Mouse (Mus musculus) MEL (cell line): ENCODE measurements around the gene Hist1h1b. TPM values are rescaled to one million over a fixed set of nuclear protein-coding genes. Genes with fewer than 3 reads are reported as not detected.
A peak's percentile ranks its signal among the peaks of the same experiment; 100 is the strongest.
"Not testable (repeated sequence)": the region's sequence is repeated elsewhere in the genome, so short reads cannot be mapped to it uniquely, and the experiment has no call there.

ENCODE experiments used
- DNase-seq: peaks from one replicate; pipeline ENCODE4 v3.0.0; 2011; ENCODE audit warnings: low read depth, low spot score
- H3K27ac ChIP-seq: 2 replicates; pipeline ENCODE4 v1.5.1; 2012; ENCODE audit warnings: low read depth, mild to moderate bottlenecking, control low read depth, low read length, moderate library complexity; ENCODE audit not compliant: control insufficient read depth
- H3K27me3 ChIP-seq, 2 experiments: fragments of 150-350 bp in 1 of 2; sonication (generic) in 1 of 2; 2 replicates each; pipeline ENCODE4 v1.6.1; 2012; ENCODE audit warnings: low read length in 2 of 2, mild to moderate bottlenecking in 2 of 2, improper control_type of control experiment in 1 of 2, moderate library complexity in 1 of 2; ENCODE audit not compliant: insufficient read depth in 2 of 2, control insufficient read depth in 1 of 2
- H3K36me3 ChIP-seq, 2 experiments: 2 replicates each; pipeline ENCODE4 v1.6.1; 2012 to 2014; ENCODE audit warnings: low read length in 2 of 2, improper control_type of control experiment in 1 of 2, inconsistent platforms in 1 of 2, mild to moderate bottlenecking in 1 of 2; ENCODE audit not compliant: insufficient read depth in 2 of 2, control insufficient read depth in 1 of 2
- H3K4me1 ChIP-seq, 2 experiments: fragments of 150-350 bp in 1 of 2; sonication (generic) in 1 of 2; 2 replicates each; pipeline ENCODE4 v1.6.1; 2012; ENCODE audit warnings: low read length in 2 of 2, improper control_type of control experiment in 1 of 2, mild to moderate bottlenecking in 1 of 2; ENCODE audit not compliant: insufficient read depth in 2 of 2, control insufficient read depth in 1 of 2
- H3K4me3 ChIP-seq, 2 experiments: fragments of 150-350 bp in 1 of 2; sonication (generic) in 1 of 2; 2 replicates each; pipeline ENCODE4 v1.5.1; 2012; ENCODE audit warnings: low read depth in 2 of 2, low read length in 2 of 2, mild to moderate bottlenecking in 2 of 2, moderate library complexity in 2 of 2, control low read depth in 1 of 2, improper control_type of control experiment in 1 of 2; ENCODE audit not compliant: control insufficient read depth in 1 of 2, insufficient read depth in 1 of 2
- H3K79me2 ChIP-seq: 2 replicates; pipeline ENCODE4 v1.6.1; 2012; ENCODE audit warnings: mild to moderate bottlenecking, low read length, moderate library complexity; ENCODE audit not compliant: control insufficient read depth, poor library complexity, insufficient read depth
- H3K9ac ChIP-seq: 2 replicates; pipeline ENCODE4 v1.6.1; 2012; ENCODE audit warnings: low read depth, mild to moderate bottlenecking, control low read depth, low read length, moderate library complexity; ENCODE audit not compliant: control insufficient read depth, poor library complexity, severe bottlenecking
- H3K9me3 ChIP-seq: fragments of 150-350 bp; sonication (generic); replicated peaks from 2 replicates; pipeline ENCODE4 v1.6.1; 2012; ENCODE audit warnings: mild to moderate bottlenecking, low read length, improper control_type of control experiment, moderate library complexity; ENCODE audit not compliant: insufficient read depth
- BHLHE40 ChIP-seq: IDR thresholded peaks from 2 replicates; pipeline ENCODE4 v1.6.1; 2012; ENCODE audit warnings: low read depth, mild to moderate bottlenecking, inconsistent platforms, low read length, improper control_type of control experiment, borderline replicate concordance
- CTCF ChIP-seq, 3 experiments: IDR thresholded peaks in 2 of 3; conservative IDR thresholded peaks in 1 of 3; 2 replicates each; pipeline ENCODE4 v1.5.1; 2011 to 2012; ENCODE audit warnings: low read length in 3 of 3, low read depth in 2 of 3, mild to moderate bottlenecking in 2 of 3, improper control_type of control experiment in 1 of 3, inconsistent platforms in 1 of 3, mixed read lengths in 1 of 3, moderate library complexity in 1 of 3; ENCODE audit not compliant: control insufficient read depth in 1 of 3, insufficient read depth in 1 of 3, poor library complexity in 1 of 3, severe bottlenecking in 1 of 3
- EP300 ChIP-seq, 2 experiments: IDR thresholded peaks; 2 replicates each; pipeline ENCODE4 v1.6.1; 2011; ENCODE audit warnings: improper control_type of control experiment in 2 of 2, low read length in 2 of 2, low read depth in 1 of 2, mild to moderate bottlenecking in 1 of 2
- GABPA ChIP-seq: IDR thresholded peaks from 2 replicates; pipeline ENCODE4 v1.6.1; 2012; ENCODE audit warnings: low read depth, mild to moderate bottlenecking, inconsistent platforms, low read length, improper control_type of control experiment, moderate library complexity
- MAX ChIP-seq: IDR thresholded peaks from 2 replicates; pipeline ENCODE4 v1.6.1; 2011; ENCODE audit warnings: low read length, improper control_type of control experiment
- MAZ ChIP-seq: IDR thresholded peaks from 2 replicates; pipeline ENCODE4 v1.6.1; 2012; ENCODE audit warnings: low read depth, mild to moderate bottlenecking, inconsistent platforms, low read length, improper control_type of control experiment
- POLR2A ChIP-seq, 2 experiments: IDR thresholded peaks; 2 replicates each; pipeline ENCODE4 v1.6.1; 2011 to 2012; ENCODE audit warnings: low read length in 2 of 2, mild to moderate bottlenecking in 2 of 2, control low read depth in 1 of 2, improper control_type of control experiment in 1 of 2, low read depth in 1 of 2, moderate library complexity in 1 of 2; ENCODE audit not compliant: control insufficient read depth in 1 of 2, insufficient read depth in 1 of 2, poor library complexity in 1 of 2
- POLR2AphosphoS2 ChIP-seq: IDR thresholded peaks from 2 replicates; pipeline ENCODE4 v1.6.1; 2011; ENCODE audit warnings: low read length, improper control_type of control experiment
- POLR2AphosphoS5 ChIP-seq: IDR thresholded peaks from 2 replicates; pipeline ENCODE4 v1.6.1; 2012; ENCODE audit warnings: low read depth, borderline replicate concordance, mild to moderate bottlenecking, inconsistent platforms, low read length, moderate library complexity, mixed read lengths
- TAL1 ChIP-seq: IDR thresholded peaks from 2 replicates; pipeline ENCODE4 v1.6.1; 2012; ENCODE audit warnings: mild to moderate bottlenecking, inconsistent platforms, low read length, moderate library complexity, mixed read lengths
- ZC3H11A ChIP-seq: IDR thresholded peaks from 2 replicates; pipeline ENCODE4 v1.6.1; 2012; ENCODE audit warnings: low read depth, mild to moderate bottlenecking, inconsistent platforms, low read length, improper control_type of control experiment
- polyA plus RNA-seq, 2 experiments: library from polyadenylated mRNA; stranded (reverse) in 1 of 2; unstranded in 1 of 2; fragments of >175 nt in 1 of 2; fragments of >200 nt in 1 of 2; gene quantifications; 2 replicates each; pipeline versions ENCODE4 v1.2.1 to v1.2.4; 2012; ENCODE audit warnings: low replicate concordance in 2 of 2, low read depth in 1 of 2; ENCODE audit not compliant: insufficient read length in 2 of 2, insufficient read depth in 1 of 2, missing spikeins in 1 of 2
- total RNA-seq: library from RNA; depleted of rRNA; stranded (reverse); fragments of 300-350 nt; gene quantifications from 2 replicates; pipeline ENCODE4 v1.2.3, GENCODE M21; 2012

Hist1h1b gene
- total and polyA plus RNA-seq, 3 experiments: 2.9 to 1,140 TPM; not detected in 1

DNA sequence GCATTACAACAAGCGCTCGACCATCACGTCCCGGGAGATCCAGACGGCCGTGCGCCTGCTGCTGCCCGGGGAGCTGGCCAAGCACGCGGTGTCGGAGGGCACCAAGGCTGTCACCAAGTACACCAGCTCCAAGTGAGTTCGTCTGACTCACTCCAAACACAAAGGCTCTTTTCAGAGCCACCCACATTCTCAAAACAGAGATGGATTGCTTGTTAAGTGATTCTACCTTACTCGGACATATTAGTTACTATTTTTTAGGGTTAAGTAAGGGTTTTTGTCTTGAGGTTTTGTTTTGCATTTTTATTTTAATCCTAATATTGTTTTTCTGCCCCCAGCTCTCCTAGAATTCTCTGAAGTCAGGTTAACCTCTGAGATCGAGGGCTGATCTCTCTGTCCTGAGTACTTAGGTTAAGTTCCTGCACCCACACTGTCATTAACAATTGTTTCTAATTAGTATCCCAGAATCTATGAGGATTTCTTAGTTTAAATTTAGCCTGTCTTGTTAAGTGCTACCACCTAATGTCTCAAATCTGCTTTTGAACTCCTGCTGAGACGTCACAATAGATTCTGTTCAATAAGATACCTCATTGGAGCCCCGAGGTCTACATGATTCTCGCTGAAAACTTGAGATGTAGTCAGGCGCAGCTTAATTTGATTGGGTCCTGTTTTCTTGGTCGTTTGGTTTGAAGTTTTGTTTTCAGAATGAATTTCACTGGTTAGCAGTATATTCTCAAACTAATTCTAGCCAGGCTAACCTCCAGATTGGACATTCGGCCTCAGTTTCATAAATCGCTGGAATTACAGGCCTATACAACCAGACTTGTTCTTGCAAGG is 7.6 kb upstream of the Hist1h1b start:
- peak overlapping the region; percentile 80 for H3K27ac ChIP-seq
- H3K9ac ChIP-seq: peak overlapping the region; percentile 49
- no peaks in the 10 kb centered on the region for H3K27me3 ChIP-seq
- peak overlapping the region; percentile 8 to 31 for H3K4me3 ChIP-seq
- peaks cover 4 to 9% of the 10 kb centered on the region in 2 experiments for H3K4me1 ChIP-seq
- TF ChIP-seq GABPA: no peak
- no peak for TF ChIP-seq BHLHE40
- no peak for TF ChIP-seq CTCF (IDR thresholded peaks at IDR 0.05 in 2 of 3, conservative IDR thresholded peaks at IDR 0.05 in 1 of 3; ENCODE audit: control insufficient read depth in 1 of 3, insufficient read depth in 1 of 3, low read depth in 2 of 3, low read length in 3 of 3, poor library complexity in 1 of 3, severe bottlenecking in 1 of 3)
- TF ChIP-seq POLR2A (IDR thresholded peaks at IDR 0.05; ENCODE audit: control insufficient read depth in 1 of 2, insufficient read depth in 1 of 2, low read depth in 1 of 2, low read length in 2 of 2, poor library complexity in 1 of 2): no peak
- no peak for TF ChIP-seq POLR2AphosphoS2
- TF ChIP-seq POLR2AphosphoS5: peak; percentile 77; the same call in 1 of the 2 replicates
- DNase-seq: peak; percentile 89
- H3K36me3 ChIP-seq: peaks cover 0 to 37% of the 10 kb centered on the region in 2 experiments; a peak in 2 of 4 replicates
- no peaks in the 10 kb centered on the region for H3K79me2 ChIP-seq
- H3K9me3 ChIP-seq: no peaks in the 10 kb centered on the region

DNA sequence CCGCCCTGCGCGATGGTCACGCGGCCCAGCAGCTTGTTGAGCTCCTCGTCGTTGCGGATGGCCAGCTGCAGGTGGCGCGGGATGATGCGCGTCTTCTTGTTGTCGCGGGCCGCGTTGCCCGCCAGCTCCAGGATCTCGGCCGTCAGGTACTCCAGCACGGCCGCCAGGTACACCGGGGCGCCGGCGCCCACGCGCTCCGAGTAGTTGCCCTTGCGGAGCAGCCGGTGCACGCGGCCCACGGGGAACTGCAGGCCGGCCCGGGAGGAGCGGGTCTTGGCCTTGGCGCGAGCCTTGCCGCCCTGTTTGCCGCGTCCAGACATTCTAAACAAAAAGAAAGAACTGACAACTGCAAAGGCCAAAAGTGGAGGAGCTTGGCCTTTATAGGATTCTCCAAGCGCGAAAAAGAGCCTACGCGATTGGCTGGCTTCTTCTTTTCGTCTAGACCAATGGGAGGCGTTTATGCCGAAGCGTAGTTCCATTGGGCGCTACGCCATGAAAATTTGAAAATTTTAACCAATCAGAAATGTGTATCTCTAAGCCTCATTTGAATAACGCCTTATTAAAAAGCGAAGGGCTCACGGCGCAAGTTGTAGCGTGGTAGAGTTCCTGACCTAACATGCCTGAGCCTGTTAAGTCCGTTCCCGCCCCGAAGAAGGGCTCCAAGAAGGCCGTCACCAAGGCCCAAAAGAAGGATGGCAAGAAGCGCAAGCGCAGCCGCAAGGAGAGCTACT is 6.6 kb upstream of the Hist1h1b start, which contains the start of the genes Hist1h2an and Hist1h2bp:
Gene Hist1h2an, minus strand, starts transcription at position 320 of the 731 bp plus-strand sequence.
Gene Hist1h2bp, plus strand, starts transcription at position 563 of the 731 bp plus-strand sequence.
- TF ChIP-seq POLR2A (IDR thresholded peaks at IDR 0.05; ENCODE audit: control insufficient read depth in 1 of 2, insufficient read depth in 1 of 2, low read depth in 1 of 2, low read length in 2 of 2, poor library complexity in 1 of 2): peak in 1 of 2 experiments; percentile 81; a peak in 2 of 4 replicates
- Histone ChIP-seq H3K9ac (peak within 1 kb of the TSS; percentile 69), H3K36me3 (peaks cover 0 to 39% of the 10 kb centered on the region in 2 experiments; a peak in 2 of 4 replicates), H3K4me3 (peak within 1 kb of the TSS; percentile 31 to 53), H3K27ac (peak within 1 kb of the TSS; percentile 96)
- H3K9me3 ChIP-seq, H3K4me1 ChIP-seq, H3K79me2 ChIP-seq, H3K27me3 ChIP-seq: not testable (repeated sequence)
- DNase-seq: peak; percentile 97

DNA sequence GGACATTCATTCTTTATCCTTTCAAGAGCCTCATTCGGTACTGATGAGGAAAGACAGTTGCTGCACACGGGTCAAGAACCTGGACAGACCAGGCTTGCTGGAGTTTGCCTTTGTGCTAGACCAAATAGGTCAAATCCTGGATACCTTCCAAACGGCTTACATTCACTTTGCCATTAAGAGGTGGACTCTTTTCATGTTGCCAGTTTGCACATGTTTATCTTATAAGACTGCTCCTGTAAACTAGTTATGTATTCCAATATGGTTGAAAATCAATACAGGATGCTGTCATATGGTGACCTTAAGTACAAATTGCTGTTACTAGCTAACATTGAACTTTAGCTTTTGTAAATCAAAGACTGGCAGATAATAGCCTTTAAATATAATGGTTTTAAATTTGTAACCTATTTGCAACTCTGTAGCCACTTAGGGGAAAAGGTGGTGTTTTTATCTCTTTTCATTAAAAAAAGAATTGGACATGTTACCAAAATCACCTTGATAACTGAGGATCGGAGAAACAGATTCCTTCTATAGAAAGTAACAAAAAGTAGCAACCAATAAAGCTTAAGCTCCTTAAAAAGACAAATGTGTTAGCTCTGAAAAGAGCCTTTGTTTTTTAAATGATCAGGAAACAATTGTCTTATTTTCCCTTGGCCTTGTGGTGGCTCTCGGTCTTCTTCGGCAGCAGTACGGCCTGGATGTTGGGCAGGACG is 5.9 kb upstream of the Hist1h1b start:
- Histone ChIP-seq H3K9ac (peak overlapping the region; percentile 69), H3K9me3 (no peaks in the 10 kb centered on the region), H3K4me3 (peak overlapping the region; percentile 16 to 53; a peak in 3 of 4 replicates), H3K4me1 (peaks cover 2 to 9% of the 10 kb centered on the region in 2 experiments; a peak in 2 of 4 replicates), H3K27ac (peak overlapping the region; percentile 96), H3K79me2 (no peaks in the 10 kb centered on the region; the same call in 1 of the 2 replicates), H3K27me3 (no peaks in the 10 kb centered on the region), H3K36me3 (peaks cover 0 to 43% of the 10 kb centered on the region in 2 experiments; a peak in 2 of 4 replicates)
- TF ChIP-seq TAL1 (no peak), MAX (no peak), POLR2A (IDR thresholded peaks at IDR 0.05; ENCODE audit: control insufficient read depth in 1 of 2, insufficient read depth in 1 of 2, low read depth in 1 of 2, low read length in 2 of 2, poor library complexity in 1 of 2) (0 out of 4 replicates have a peak, but pooled peaks of 1 of the 2 experiments have one; percentile 25), EP300 (IDR thresholded peaks at IDR 0.05; ENCODE audit: low read depth in 1 of 2, low read length in 2 of 2) (no peak), MAZ (no peak), ZC3H11A (no peak), POLR2AphosphoS5 (peak; percentile 90; the same call in 1 of the 2 replicates)
- DNase-seq: peak; percentile 89
